ENCODE assay signal across 8 mouse cellular contexts in the genomic region with DNA sequence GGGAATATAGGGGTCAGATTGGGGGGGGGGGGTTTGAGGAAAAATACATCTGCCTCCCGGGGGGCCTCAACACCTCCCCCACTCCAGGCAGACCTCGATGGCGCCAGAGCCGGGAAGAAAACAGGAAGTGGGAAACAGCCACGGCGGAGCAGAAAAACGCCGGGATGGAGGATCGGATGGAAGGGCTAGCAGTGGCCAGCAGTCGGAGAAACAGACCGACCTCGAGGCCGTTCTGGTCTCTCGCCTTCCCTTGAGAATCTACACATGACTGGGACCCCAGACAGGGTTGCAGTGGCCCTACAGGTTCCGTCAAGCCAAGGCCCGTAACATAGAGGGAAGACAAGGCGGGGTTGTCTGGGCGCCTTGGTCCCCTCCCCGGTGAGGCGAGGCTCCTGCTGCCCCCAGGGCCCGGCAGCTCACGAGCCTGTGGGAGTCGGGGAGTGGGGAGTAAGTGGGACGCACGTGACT. TPM values are rescaled to one million over a fixed set of nuclear protein-coding genes. Genes with fewer than 3 reads are reported as not detected.
DNase-seq lines count a peak whose midpoint lies in the region; ATAC-seq and TF ChIP-seq lines count a peak whose summit lies in the region.

No protein-coding gene starts in this region.

- peak overlapping the region; percentile 99 for H3K27ac ChIP-seq in left cerebral cortex, adult 2 months
- H3K27ac ChIP-seq in liver, embryonic 12.5 days = peak overlapping the region; percentile 88
- H3K27ac ChIP-seq in stomach, embryonic 16.5 days (ENCODE audit: low read length) = peak overlapping the region; percentile 99

- peaks cover 28% of the 10 kb centered on the region for H3K36me3 ChIP-seq in liver, embryonic 12.5 days
- H3K36me3 ChIP-seq in stomach, embryonic 16.5 days (ENCODE audit: control insufficient read depth, insufficient read depth, low read length) = peaks cover 14% of the 10 kb centered on the region; the same call in 1 of the 2 replicates

- peak overlapping the region; percentile 100 for H3K4me2 ChIP-seq in liver, embryonic 12.5 days
- peak overlapping the region; percentile 93 for H3K4me2 ChIP-seq in stomach, embryonic 16.5 days (ENCODE audit: low read depth, low read length)

- H3K4me3 ChIP-seq in left cerebral cortex, adult 2 months = peak overlapping the region; percentile 75
- peak overlapping the region; percentile 75 for H3K4me3 ChIP-seq in liver, embryonic 12.5 days
- H3K4me3 ChIP-seq in stomach, embryonic 16.5 days (replicated peaks; ENCODE audit: low read length) = peak overlapping the region; percentile 75

- no peaks in the 10 kb centered on the region for H3K27me3 ChIP-seq in liver, embryonic 12.5 days (replicated peaks)
- no peaks in the 10 kb centered on the region for H3K27me3 ChIP-seq in stomach, embryonic 16.5 days (ENCODE audit: control insufficient read depth, insufficient read depth, low read length)

- TF ChIP-seq CTCF in left cerebral cortex, adult 2 months (IDR thresholded peaks at IDR 0.05) = no peak

- intact Hi-C loops in left cerebral cortex, adult 2 months (cut with DNase I) = loop anchor here (1.0 kb wide), 1 partner anchor 29 kb away; no protein-coding TSS in a partner anchor

- ATAC-seq in granulocyte monocyte progenitor cell, adult 5-6 weeks (replicated peaks; ENCODE audit: poor library complexity, severe bottlenecking) = peak; percentile 2; the same call in 1 of the 2 replicates
- ATAC-seq in liver, embryonic 12.5 days = peak; percentile 10
- peak; percentile 18 for ATAC-seq in stomach, embryonic 16.5 days (ENCODE audit: insufficient read depth, low FRiP score)

- no peak for DNase-seq in left cerebral cortex, adult 2 months (ENCODE audit: extremely low spot score in 1 of 2, low spot score in 2 of 2)
- DNase-seq in left cerebral cortex, adult 11 months (ENCODE audit: low spot score) = no peak
- DNase-seq in brain, adult 2 months (ENCODE audit: low read depth, low spot score) = peak; percentile 49
- DNase-seq in right cerebral cortex, adult 18-20 months = no peak
- DNase-seq in T-cell, adult 2 months (ENCODE audit: low spot score) = no peak

- peaks cover 65% of the 10 kb centered on the region for H3K4me1 ChIP-seq in liver, embryonic 12.5 days
- H3K4me1 ChIP-seq in stomach, embryonic 16.5 days (ENCODE audit: control insufficient read depth, insufficient read depth, low read length) = peaks cover 40% of the 10 kb centered on the region

- H3K9me3 ChIP-seq in liver, embryonic 12.5 days (replicated peaks) = no peaks in the 10 kb centered on the region
- H3K9me3 ChIP-seq in stomach, embryonic 16.5 days (replicated peaks; ENCODE audit: control insufficient read depth, low read length) = no peaks in the 10 kb centered on the region

- 2% methylated on average over 25 of the region's 25 CpGs for WGBS in liver, embryonic 12.5 days (ENCODE audit: insufficient replicate concordance)
- WGBS in stomach, embryonic 16.5 days = 1% methylated on average over 25 of the region's 25 CpGs

- H3K9ac ChIP-seq in liver, embryonic 12.5 days = peak overlapping the region; percentile 91
- peak overlapping the region; percentile 89 for H3K9ac ChIP-seq in stomach, embryonic 16.5 days (ENCODE audit: low read length)

RNA-seq across cellular contexts. Expression of gene Erf, which starts 1.7 kb away (rescaled TPM):
- 10 to 100 TPM; 61.5 to 68.2 TPM for total RNA-seq in left cerebral cortex, adult 2 months (2021)
- 10.5 and 10.7 TPM in 2 replicates for total RNA-seq in granulocyte monocyte progenitor cell, adult 5-6 weeks (2014; fragmentation: Nextera tagmentation)
- total RNA-seq in granulocyte monocyte progenitor cell, adult 5-6 weeks (2017) = 5.3 and 6.0 TPM in 2 replicates
- 6.5 and 7.5 TPM in 2 replicates for polyA plus RNA-seq in liver, embryonic 12.5 days (2016; fragmentation: Nextera tagmentation; extraction: Ambion mirVana)
- polyA plus RNA-seq in stomach, embryonic 16.5 days (2015; fragmentation: Nextera tagmentation; extraction: Ambion mirVana) = 6.9 and 11.0 TPM in 2 replicates

RNA-seq across cellular contexts. Expression of gene Gsk3a, which starts 11.2 kb away (rescaled TPM):
- total RNA-seq in left cerebral cortex, adult 2 months (2021) = 100 to 1,000 TPM; 215 to 220 TPM
- 76.4 and 110 TPM in 2 replicates for total RNA-seq in granulocyte monocyte progenitor cell, adult 5-6 weeks (2014; fragmentation: Nextera tagmentation)
- 41.8 and 45.8 TPM in 2 replicates for total RNA-seq in granulocyte monocyte progenitor cell, adult 5-6 weeks (2017)
- 13.0 and 14.4 TPM in 2 replicates for polyA plus RNA-seq in liver, embryonic 12.5 days (2016; fragmentation: Nextera tagmentation; extraction: Ambion mirVana)
- polyA plus RNA-seq in stomach, embryonic 16.5 days (2015; fragmentation: Nextera tagmentation; extraction: Ambion mirVana) = 5.7 and 6.3 TPM in 2 replicates

RNA-seq across cellular contexts. Expression of gene Cic, which starts 18.6 kb away (rescaled TPM):
- total RNA-seq in left cerebral cortex, adult 2 months (2021) = 100 to 1,000 TPM; 215 to 228 TPM
- total RNA-seq in granulocyte monocyte progenitor cell, adult 5-6 weeks (2014; fragmentation: Nextera tagmentation) = 130 and 136 TPM in 2 replicates
- 25.1 and 31.3 TPM in 2 replicates for total RNA-seq in granulocyte monocyte progenitor cell, adult 5-6 weeks (2017)
- 17.0 TPM in 2 replicates for polyA plus RNA-seq in liver, embryonic 12.5 days (2016; fragmentation: Nextera tagmentation; extraction: Ambion mirVana)
- 26.7 and 27.4 TPM in 2 replicates for polyA plus RNA-seq in stomach, embryonic 16.5 days (2015; fragmentation: Nextera tagmentation; extraction: Ambion mirVana)

RNA-seq across cellular contexts. Expression of gene Zfp526, which starts 27.7 kb away (rescaled TPM):
- 10 to 100 TPM; 10.6 to 11.2 TPM for total RNA-seq in left cerebral cortex, adult 2 months (2021)
- 9.8 and 10.0 TPM in 2 replicates for total RNA-seq in granulocyte monocyte progenitor cell, adult 5-6 weeks (2014; fragmentation: Nextera tagmentation)
- 4.9 and 5.2 TPM in 2 replicates for total RNA-seq in granulocyte monocyte progenitor cell, adult 5-6 weeks (2017)
- polyA plus RNA-seq in liver, embryonic 12.5 days (2016; fragmentation: Nextera tagmentation; extraction: Ambion mirVana) = 2.3 and 2.8 TPM in 2 replicates
- 2.5 and 2.9 TPM in 2 replicates for polyA plus RNA-seq in stomach, embryonic 16.5 days (2015; fragmentation: Nextera tagmentation; extraction: Ambion mirVana)

RNA-seq across cellular contexts. Expression of gene Dedd2, which starts 28.5 kb away (rescaled TPM):
- total RNA-seq in left cerebral cortex, adult 2 months (2021) = 10 to 100 TPM; 23.9 to 26.3 TPM
- 13.5 and 22.0 TPM in 2 replicates for total RNA-seq in granulocyte monocyte progenitor cell, adult 5-6 weeks (2014; fragmentation: Nextera tagmentation)
- 16.9 and 18.4 TPM in 2 replicates for total RNA-seq in granulocyte monocyte progenitor cell, adult 5-6 weeks (2017)
- 31.4 and 33.4 TPM in 2 replicates for polyA plus RNA-seq in liver, embryonic 12.5 days (2016; fragmentation: Nextera tagmentation; extraction: Ambion mirVana)
- 9.1 and 9.7 TPM in 2 replicates for polyA plus RNA-seq in stomach, embryonic 16.5 days (2015; fragmentation: Nextera tagmentation; extraction: Ambion mirVana)

Comparison
In these comparisons a context has a peak if more than half of its experiments do, and no peak if none do; other contexts are left out.
1. RNA of gene Erf, which starts 1.7 kb away (total RNA-seq): 61.5 to 68.2 TPM in left cerebral cortex, adult 2 months; 5.3 to 10.7 TPM in granulocyte monocyte progenitor cell, adult 5-6 weeks; every median in the first group is over 4 times any median in the second.
2. Peak in every context shown above with its lines, with median percentiles within 50 percentile points of each other: H3K27ac ChIP-seq, H3K4me3 ChIP-seq and ATAC-seq.